Mouse (Mus musculus): ENCODE results near the gene Slc45a1. TPM values are rescaled to one million over a fixed set of nuclear protein-coding genes. Genes with fewer than 3 reads are reported as not detected.

Gene Slc45a1
- polyA plus RNA-seq (2015; fragmentation: Nextera tagmentation; extraction: Ambion mirVana) = 0.63 and 0.64 TPM in 2 replicates

DNA sequence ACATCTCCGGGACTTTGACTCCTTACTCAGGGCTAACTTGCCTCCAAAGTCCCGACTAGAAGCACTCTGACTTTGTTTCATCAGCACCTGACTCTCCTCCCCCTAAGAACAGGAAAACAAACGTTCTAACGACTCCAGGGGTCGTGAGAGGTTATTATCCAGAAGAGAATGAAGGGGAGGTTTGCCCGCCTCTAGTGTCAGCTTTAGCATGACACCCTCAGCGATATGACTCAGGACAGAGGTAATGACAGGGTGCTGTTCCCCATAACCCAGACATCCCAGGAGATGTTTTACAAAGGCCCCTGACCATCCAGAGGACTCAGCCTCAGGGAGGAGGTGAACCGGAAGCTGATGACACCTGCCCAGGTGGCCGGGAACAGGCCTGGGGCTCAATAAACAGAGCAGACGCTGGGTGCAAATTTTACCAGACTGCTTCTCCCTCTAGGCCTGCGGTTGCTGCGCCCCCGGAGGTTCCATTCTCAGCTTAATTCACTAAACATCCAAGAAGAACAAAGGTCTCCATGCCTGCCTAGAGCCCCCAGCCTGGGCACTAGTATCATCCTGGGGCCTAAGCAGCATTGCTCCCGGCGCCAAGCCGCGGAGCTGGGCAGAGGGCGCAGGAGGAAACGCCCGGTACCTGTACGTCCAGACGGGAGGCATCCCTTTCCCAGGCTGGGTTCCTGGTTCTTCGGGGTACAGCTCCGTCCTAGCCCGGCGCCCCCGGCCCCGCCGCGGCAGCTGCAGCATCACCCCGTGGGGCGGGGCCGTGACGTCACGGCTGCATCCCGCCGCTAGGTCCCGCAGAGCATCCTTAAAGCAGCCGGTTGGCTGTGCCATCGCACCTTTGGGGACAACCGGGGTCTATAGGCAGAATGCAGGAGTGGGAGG lies at the start of gene Slc45a1:
Slc45a1 (minus strand) TSS at position 785 of the 888 bp plus-strand sequence.
- Histone ChIP-seq H3K4me1 (replicated peaks; ENCODE audit: control insufficient read depth, insufficient read depth) (no peaks in the 10 kb centered on the region), H3K4me3 (ENCODE audit: low read depth, low read length) (peak within 1 kb of the TSS; percentile 1; the same call in 1 of the 2 replicates), H3K36me3 (ENCODE audit: control insufficient read depth, insufficient read depth, low read length) (no peaks in the 10 kb centered on the region), H3K27me3 (ENCODE audit: control insufficient read depth, insufficient read depth, low read length) (no peaks in the 10 kb centered on the region), H3K4me2 (replicated peaks; ENCODE audit: low read depth) (0 out of 2 replicates have a peak within 1 kb of the TSS, but pooled peaks have one; percentile 6), H3K27ac (replicated peaks) (no peak within 1 kb of the TSS), H3K9me3 (ENCODE audit: control insufficient read depth, low read length) (no peaks in the 10 kb centered on the region), H3K9ac (ENCODE audit: low read length) (0 out of 2 replicates have a peak within 1 kb of the TSS, but pooled peaks have one; percentile 27)
- ATAC-seq (ENCODE audit: low FRiP score, low TSS enrichment) (no peak), DNase-seq (ENCODE audit: low spot score) (no peak)
- TF ChIP-seq CTCF (IDR thresholded peaks at IDR 0.05; ENCODE audit: low read depth) = no peak
- no peak for TF ChIP-seq EP300 (optimal IDR thresholded peaks at IDR 0.05)
- WGBS = 9% methylated on average over 41 of the region's 41 CpGs

DNA sequence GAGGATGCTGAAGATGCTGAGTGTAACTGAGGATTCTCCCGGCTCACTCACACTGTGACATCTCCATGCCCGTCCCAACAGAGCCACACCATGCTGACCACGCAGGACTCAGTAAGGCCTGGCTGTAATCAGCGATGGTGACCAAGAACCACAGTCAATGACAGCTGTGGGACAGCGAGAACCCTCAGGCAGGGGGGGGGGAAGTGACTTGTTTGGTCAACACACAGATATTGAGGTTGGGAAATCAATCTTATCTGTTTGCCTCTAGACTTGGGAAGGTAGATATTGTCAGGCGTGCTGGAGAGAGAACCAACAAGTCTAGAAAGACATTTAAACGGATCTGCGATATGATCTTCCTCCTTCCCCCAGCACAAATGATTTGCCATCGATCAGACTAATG lies 48.9 kb upstream of the Slc45a1 start:
- Histone ChIP-seq H3K4me3 (ENCODE audit: low read depth, low read length) (no peak overlapping the region), H3K9ac (ENCODE audit: low read length) (no peak overlapping the region), H3K27ac (replicated peaks) (no peak overlapping the region), H3K4me1 (replicated peaks; ENCODE audit: control insufficient read depth, insufficient read depth) (no peaks in the 10 kb centered on the region), H3K36me3 (ENCODE audit: control insufficient read depth, insufficient read depth, low read length) (no peaks in the 10 kb centered on the region), H3K27me3 (ENCODE audit: control insufficient read depth, insufficient read depth, low read length) (no peaks in the 10 kb centered on the region), H3K4me2 (replicated peaks; ENCODE audit: low read depth) (no peak overlapping the region), H3K9me3 (ENCODE audit: control insufficient read depth, low read length) (no peaks in the 10 kb centered on the region)
- ATAC-seq (ENCODE audit: low FRiP score, low TSS enrichment) (no peak), DNase-seq (ENCODE audit: low spot score) (no peak)
- 83% methylated on average over 9 of the region's 9 CpGs for WGBS
- no peak for TF ChIP-seq EP300 (optimal IDR thresholded peaks at IDR 0.05)
- no peak for TF ChIP-seq CTCF (IDR thresholded peaks at IDR 0.05; ENCODE audit: low read depth)

DNA sequence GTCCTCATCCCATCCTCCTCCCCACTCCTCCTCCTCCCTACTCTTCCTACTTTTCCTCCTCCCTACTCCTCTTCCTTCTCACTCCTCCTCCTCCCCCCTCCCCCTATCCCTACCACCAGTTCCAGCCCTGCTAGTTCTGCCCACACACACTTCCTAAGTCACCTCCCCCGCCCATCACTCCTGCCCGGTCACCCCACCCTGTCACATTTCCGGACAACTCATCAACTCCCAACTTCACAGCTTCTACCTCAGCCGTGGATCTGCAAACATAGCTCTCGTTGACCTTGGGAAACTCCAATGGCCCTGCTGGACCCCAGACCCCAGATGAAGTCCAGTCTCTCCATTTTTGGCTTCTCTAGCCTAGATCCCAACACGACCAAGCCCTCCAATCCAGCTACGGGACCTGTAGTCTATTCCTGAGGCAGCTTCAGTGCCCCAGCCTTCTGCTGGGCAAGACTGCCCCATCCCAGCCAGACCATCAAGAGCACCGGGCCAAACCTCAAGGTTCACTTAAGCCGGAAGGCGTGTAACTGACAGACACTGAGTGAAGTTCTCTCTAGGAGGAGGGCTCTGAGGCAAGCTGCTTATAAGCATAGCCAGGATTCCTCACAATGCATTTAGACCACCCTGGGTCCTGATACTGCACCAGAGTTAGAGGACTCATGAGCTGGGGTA lies 42.6 kb upstream of the Slc45a1 start:
- TF ChIP-seq CTCF (IDR thresholded peaks at IDR 0.05; ENCODE audit: low read depth) = no peak
- TF ChIP-seq EP300 (optimal IDR thresholded peaks at IDR 0.05) = no peak
- DNase-seq (ENCODE audit: low spot score) (no peak), ATAC-seq (ENCODE audit: low FRiP score, low TSS enrichment) (no peak)

DNA sequence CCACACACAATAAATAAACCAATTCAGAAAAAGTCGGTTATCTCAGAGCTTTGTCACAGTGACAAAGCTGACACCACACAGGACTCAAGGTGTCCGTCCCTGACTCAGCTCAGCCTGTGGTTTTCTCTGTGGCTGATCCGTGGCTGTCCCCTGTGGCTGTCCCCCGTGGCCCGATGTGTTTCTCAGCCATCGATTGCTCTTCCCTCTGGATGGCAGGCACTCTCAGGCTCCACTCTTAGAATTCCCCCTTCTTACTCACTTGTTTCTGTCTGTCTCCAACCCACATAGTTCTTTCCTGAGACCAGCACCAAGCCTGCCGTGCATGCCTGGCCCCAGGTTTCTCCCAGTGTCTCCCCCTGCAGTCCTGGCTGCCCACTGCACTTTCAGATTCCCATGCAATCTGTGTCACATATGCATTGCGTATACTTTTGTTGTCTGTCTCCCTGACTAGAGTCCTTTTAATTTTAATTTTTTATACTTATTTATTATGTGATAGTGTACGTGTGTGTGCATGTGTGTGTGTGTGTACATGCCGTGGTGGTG lies 41.0 kb upstream of the Slc45a1 start:
- no peaks in the 10 kb centered on the region for H3K36me3 ChIP-seq (ENCODE audit: control insufficient read depth, insufficient read depth, low read length)
- WGBS = 73% methylated on average over 10 of the region's 10 CpGs
- no peaks in the 10 kb centered on the region for H3K27me3 ChIP-seq (ENCODE audit: control insufficient read depth, insufficient read depth, low read length)
- H3K4me2 ChIP-seq (replicated peaks; ENCODE audit: low read depth) = no peak overlapping the region
- no peaks in the 10 kb centered on the region for H3K4me1 ChIP-seq (replicated peaks; ENCODE audit: control insufficient read depth, insufficient read depth)
- ATAC-seq (ENCODE audit: low FRiP score, low TSS enrichment) = no peak
- peak; percentile 28 for DNase-seq (ENCODE audit: low spot score)
- no peak overlapping the region for H3K9ac ChIP-seq (ENCODE audit: low read length)
- no peak overlapping the region for H3K27ac ChIP-seq (replicated peaks)
- no peaks in the 10 kb centered on the region for H3K9me3 ChIP-seq (ENCODE audit: control insufficient read depth, low read length)
- TF ChIP-seq EP300 (optimal IDR thresholded peaks at IDR 0.05) (no peak), CTCF (IDR thresholded peaks at IDR 0.05; ENCODE audit: low read depth) (peak; percentile 54)
- no peak overlapping the region for H3K4me3 ChIP-seq (ENCODE audit: low read depth, low read length)

More for the DNA sequence above, 42.6 kb upstream of the Slc45a1 start:
- H3K36me3 ChIP-seq (ENCODE audit: control insufficient read depth, insufficient read depth, low read length) = no peaks in the 10 kb centered on the region
- no peak overlapping the region for H3K9ac ChIP-seq (ENCODE audit: low read length)
- 61% methylated on average over 10 of the region's 10 CpGs for WGBS
- no peak overlapping the region for H3K4me2 ChIP-seq (replicated peaks; ENCODE audit: low read depth)
- no peaks in the 10 kb centered on the region for H3K27me3 ChIP-seq (ENCODE audit: control insufficient read depth, insufficient read depth, low read length)
- no peak overlapping the region for H3K4me3 ChIP-seq (ENCODE audit: low read depth, low read length)
- H3K9me3 ChIP-seq (ENCODE audit: control insufficient read depth, low read length) = no peaks in the 10 kb centered on the region
- H3K4me1 ChIP-seq (replicated peaks; ENCODE audit: control insufficient read depth, insufficient read depth) = no peaks in the 10 kb centered on the region
- no peak overlapping the region for H3K27ac ChIP-seq (replicated peaks)

DNA sequence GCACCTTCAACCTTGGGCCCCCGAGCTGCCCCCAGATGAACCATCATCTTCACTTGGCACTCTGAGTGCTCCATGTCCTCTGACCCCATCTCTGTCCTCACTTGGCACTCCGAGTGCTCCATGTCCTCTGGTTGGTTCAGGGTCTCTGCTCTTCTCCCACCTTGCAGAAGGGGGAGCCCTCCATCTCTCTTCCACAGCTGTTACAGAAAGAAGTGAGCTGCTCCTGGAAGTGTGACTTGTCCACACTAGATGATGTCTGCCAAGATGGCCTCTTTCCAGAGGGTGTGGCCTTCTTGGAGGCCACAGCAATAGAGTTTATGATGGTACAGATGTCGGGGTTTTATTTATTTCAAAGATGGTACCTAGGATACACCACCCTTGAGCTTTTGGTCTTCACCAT lies 38.8 kb upstream of the Slc45a1 start:
- TF ChIP-seq EP300 (optimal IDR thresholded peaks at IDR 0.05) = no peak
- TF ChIP-seq CTCF (IDR thresholded peaks at IDR 0.05; ENCODE audit: low read depth) = peak; percentile 70
- Histone ChIP-seq H3K9me3 (ENCODE audit: control insufficient read depth, low read length) (no peaks in the 10 kb centered on the region), H3K4me2 (replicated peaks; ENCODE audit: low read depth) (no peak overlapping the region), H3K27me3 (ENCODE audit: control insufficient read depth, insufficient read depth, low read length) (no peaks in the 10 kb centered on the region), H3K4me3 (ENCODE audit: low read depth, low read length) (no peak overlapping the region), H3K36me3 (ENCODE audit: control insufficient read depth, insufficient read depth, low read length) (no peaks in the 10 kb centered on the region), H3K4me1 (replicated peaks; ENCODE audit: control insufficient read depth, insufficient read depth) (no peaks in the 10 kb centered on the region), H3K9ac (ENCODE audit: low read length) (no peak overlapping the region), H3K27ac (replicated peaks) (no peak overlapping the region)
- 75% methylated on average over 3 of the region's 3 CpGs for WGBS
- ATAC-seq (ENCODE audit: low FRiP score, low TSS enrichment) (peak; percentile 41; the same call in 1 of the 2 replicates), DNase-seq (ENCODE audit: low spot score) (peak; percentile 32)
